Mouse (Mus musculus): Measurements from ENCODE around the gene Fstl4. TPM values are rescaled to one million over a fixed set of nuclear protein-coding genes. Genes with fewer than 3 reads are reported as not detected.
A peak's percentile ranks its signal among the peaks of the same experiment; 100 is the strongest.

The Fstl4 gene
- total RNA-seq, 2 experiments from 2014 or later: not detected

- no peak for ATAC-seq (ENCODE audit: poor library complexity, severe bottlenecking)
Observed at GRCm38 (mm10) chr11:53121208-53121607, 356.8 kb downstream of the Fstl4 start.

- ATAC-seq (ENCODE audit: poor library complexity, severe bottlenecking): no peak
Observed at GRCm38 (mm10) chr11:53124799-53125198, 360.4 kb downstream of the Fstl4 start.

GRCm38 (mm10) chr11:53126660-53127059, 362.2 kb downstream of the Fstl4 start:
- ATAC-seq (ENCODE audit: poor library complexity, severe bottlenecking): no peak

GRCm38 (mm10) chr11:53128661-53129060, 364.2 kb downstream of the Fstl4 start:
- peak; percentile 52; the same call in 1 of the 2 replicates for ATAC-seq (ENCODE audit: poor library complexity, severe bottlenecking)

- ATAC-seq (ENCODE audit: poor library complexity, severe bottlenecking): no peak
Observed at GRCm38 (mm10) chr11:53132406-53133035, 368.1 kb downstream of the Fstl4 start.

- ATAC-seq (ENCODE audit: poor library complexity, severe bottlenecking): no peak
Observed at GRCm38 (mm10) chr11:53136371-53136770, 371.9 kb downstream of the Fstl4 start.

- no peak for ATAC-seq (ENCODE audit: poor library complexity, severe bottlenecking)
Observed at GRCm38 (mm10) chr11:53137381-53137780, 372.9 kb downstream of the Fstl4 start.

GRCm38 (mm10) chr11:53138212-53138611, 373.8 kb downstream of the Fstl4 start:
- peak; percentile 80 for ATAC-seq (ENCODE audit: poor library complexity, severe bottlenecking)

GRCm38 (mm10) chr11:53139666-53140065, 375.2 kb downstream of the Fstl4 start:
- no peak for ATAC-seq (ENCODE audit: poor library complexity, severe bottlenecking)

- no peak for ATAC-seq (ENCODE audit: poor library complexity, severe bottlenecking)
Observed at GRCm38 (mm10) chr11:53140196-53140595, 375.8 kb downstream of the Fstl4 start.

GRCm38 (mm10) chr11:53140722-53141400, 376.4 kb downstream of the Fstl4 start:
- no peak for ATAC-seq (ENCODE audit: poor library complexity, severe bottlenecking)

- ATAC-seq (ENCODE audit: poor library complexity, severe bottlenecking): peak; percentile 61
Observed at GRCm38 (mm10) chr11:53143522-53143921, 379.1 kb downstream of the Fstl4 start.

- ATAC-seq (ENCODE audit: poor library complexity, severe bottlenecking): no peak
Observed at GRCm38 (mm10) chr11:53144506-53144905, 380.1 kb downstream of the Fstl4 start.

- ATAC-seq (ENCODE audit: poor library complexity, severe bottlenecking): peak; percentile 81
Observed at GRCm38 (mm10) chr11:53146290-53146689, 381.9 kb downstream of the Fstl4 start.

GRCm38 (mm10) chr11:53156463-53156862, 392.0 kb downstream of the Fstl4 start:
- ATAC-seq (ENCODE audit: poor library complexity, severe bottlenecking): no peak

GRCm38 (mm10) chr11:53157621-53158259, 393.3 kb downstream of the Fstl4 start:
- no peak for ATAC-seq (ENCODE audit: poor library complexity, severe bottlenecking)

GRCm38 (mm10) chr11:53162385-53162784, 398.0 kb downstream of the Fstl4 start:
- no peak for ATAC-seq (ENCODE audit: poor library complexity, severe bottlenecking)

GRCm38 (mm10) chr11:53166478-53166877, 402.0 kb downstream of the Fstl4 start:
- no peak for ATAC-seq (ENCODE audit: poor library complexity, severe bottlenecking)

GRCm38 (mm10) chr11:53182177-53182852, 417.9 kb downstream of the Fstl4 start:
- ATAC-seq (ENCODE audit: poor library complexity, severe bottlenecking): no peak

GRCm38 (mm10) chr11:53182858-53183257, 418.4 kb downstream of the Fstl4 start:
- peak; percentile 25; the same call in 1 of the 2 replicates for ATAC-seq (ENCODE audit: poor library complexity, severe bottlenecking)

GRCm38 (mm10) chr11:53184046-53184445, 419.6 kb downstream of the Fstl4 start:
- ATAC-seq (ENCODE audit: poor library complexity, severe bottlenecking): no peak

Data from megakaryocyte, adult 5-6 weeks (primary cell).